Mouse (Mus musculus) heart, adult 2 months (tissue): ENCODE data around the gene Tcte2.
"Not testable (repeated sequence)": the region's sequence is repeated elsewhere in the genome, so short reads cannot be mapped to it uniquely, and the experiment has no call there.

Source experiments
- CTCF ChIP-seq: fragments of 200-600 bp; IDR thresholded peaks from 2 replicates; pipeline ENCODE4 v1.8.1; 2022; ENCODE audit warnings: antibody characterized with exemption, mild to moderate bottlenecking, moderate library complexity
- POLR2A ChIP-seq: fragments of 200-500 bp; IDR thresholded peaks from 2 replicates; pipeline ENCODE4 v1.6.1; 2011; ENCODE audit warnings: mild to moderate bottlenecking, low read depth, low read length, control low read depth; ENCODE audit not compliant: insufficient read depth

GRCm38 (mm10) chr17:13676099-13676498, 85.5 kb downstream of the Tcte2 start:
- not testable (repeated sequence) for TF ChIP-seq POLR2A
- 0 out of 2 replicates have a peak, but pooled peaks have one; percentile 6 for TF ChIP-seq CTCF
